Mouse (Mus musculus) adrenal gland, postnatal 4 days (tissue): Measurements from ENCODE around the gene Syt16. TPM values are rescaled to one million over a fixed set of nuclear protein-coding genes. Genes with fewer than 3 reads are reported as not detected.

Source experiments
- DNase-seq, 2 experiments: peaks; one replicate each; pipeline ENCODE4 v3.0.0; 2021 to 2022; ENCODE audit warnings: low spot score in 2 of 2, mixed read lengths in 2 of 2
- total RNA-seq, 2 experiments: library from RNA; stranded (reverse); gene quantifications; 2 replicates each; pipeline ENCODE4 v1.2.3; 2021

The Syt16 gene
- total RNA-seq, 2 experiments from 2014 or later: 2.0 to 3.0 TPM

DNA sequence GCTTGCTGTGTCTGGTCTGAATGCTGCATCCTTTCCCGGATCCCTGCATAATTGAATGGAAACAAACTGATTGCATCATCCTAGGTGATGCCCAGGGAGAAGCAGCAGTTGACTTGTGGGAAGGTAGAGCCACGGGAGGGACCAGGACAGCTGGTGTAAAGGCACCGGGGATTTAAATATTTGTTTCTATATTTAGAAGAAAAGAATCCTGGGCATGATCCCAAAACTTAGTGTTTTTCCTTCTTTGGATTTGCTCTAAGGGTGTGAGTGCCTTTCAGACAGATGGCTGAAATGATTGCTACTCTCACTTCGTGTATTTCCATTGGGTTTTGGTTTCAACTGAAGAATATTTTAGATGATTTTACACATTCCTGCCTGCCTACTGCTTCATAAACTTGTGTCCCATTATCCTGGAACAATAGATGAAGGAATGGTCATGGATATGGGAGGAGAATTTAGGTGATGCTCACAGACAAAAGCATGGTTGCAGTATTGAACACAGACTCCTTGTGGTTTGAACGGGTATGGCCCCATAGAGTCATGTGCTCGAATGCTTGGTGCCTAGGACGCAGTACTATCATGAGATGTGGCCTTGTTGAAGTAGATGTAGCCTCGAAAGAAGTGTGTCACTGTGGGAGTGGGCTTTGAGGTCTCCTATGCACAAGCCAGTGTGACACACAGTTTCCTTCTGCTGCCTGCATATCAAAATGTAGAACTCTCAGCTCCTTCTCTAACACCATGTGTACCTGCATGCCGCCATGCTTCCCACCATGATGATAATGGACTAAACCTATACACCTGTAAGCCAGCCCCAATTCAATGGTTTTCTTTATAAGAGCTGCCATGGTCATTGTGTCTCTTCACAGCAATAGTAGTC, 306.2 kb downstream of the Syt16 start:
- no peak for DNase-seq

DNA sequence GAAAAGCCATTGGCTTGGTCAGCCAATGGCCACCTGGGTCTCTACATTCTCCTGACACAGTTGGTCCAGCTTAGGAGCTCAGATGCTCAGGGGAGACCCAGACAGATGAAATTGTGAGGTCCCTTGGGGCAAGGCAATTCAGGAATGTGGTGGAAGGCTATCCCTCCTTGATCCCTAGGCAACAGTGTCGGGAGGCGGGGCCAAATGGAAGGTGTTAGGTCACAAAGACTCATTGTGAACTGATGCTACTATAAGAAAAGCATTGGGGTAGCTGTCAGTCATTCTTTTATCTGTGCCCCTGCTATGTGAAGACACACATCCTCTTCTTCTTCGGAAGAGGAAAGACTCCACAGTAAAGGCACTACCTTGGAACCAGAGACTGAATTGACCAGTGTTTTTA, 315.1 kb downstream of the Syt16 start:
- DNase-seq: no peak

DNA sequence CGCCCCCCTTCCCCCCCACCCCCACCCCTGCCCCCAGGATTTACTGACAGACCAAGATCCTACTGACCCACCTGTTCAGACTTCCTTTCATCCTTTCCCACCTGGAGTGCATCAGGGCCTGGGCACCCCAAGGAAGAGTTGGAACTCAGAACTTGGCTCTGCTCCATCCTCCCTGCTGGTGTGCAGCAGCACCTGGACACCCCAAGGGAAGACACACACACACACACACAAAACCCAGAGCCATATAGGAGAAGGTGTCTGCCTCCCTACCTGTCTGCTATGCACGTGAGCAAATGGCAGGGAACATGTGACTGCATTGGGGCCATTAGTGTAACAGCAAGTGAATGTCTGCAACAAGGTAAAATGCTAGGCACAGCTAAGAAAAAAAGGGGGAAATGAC, 317.8 kb downstream of the Syt16 start:
- DNase-seq: no peak

DNA sequence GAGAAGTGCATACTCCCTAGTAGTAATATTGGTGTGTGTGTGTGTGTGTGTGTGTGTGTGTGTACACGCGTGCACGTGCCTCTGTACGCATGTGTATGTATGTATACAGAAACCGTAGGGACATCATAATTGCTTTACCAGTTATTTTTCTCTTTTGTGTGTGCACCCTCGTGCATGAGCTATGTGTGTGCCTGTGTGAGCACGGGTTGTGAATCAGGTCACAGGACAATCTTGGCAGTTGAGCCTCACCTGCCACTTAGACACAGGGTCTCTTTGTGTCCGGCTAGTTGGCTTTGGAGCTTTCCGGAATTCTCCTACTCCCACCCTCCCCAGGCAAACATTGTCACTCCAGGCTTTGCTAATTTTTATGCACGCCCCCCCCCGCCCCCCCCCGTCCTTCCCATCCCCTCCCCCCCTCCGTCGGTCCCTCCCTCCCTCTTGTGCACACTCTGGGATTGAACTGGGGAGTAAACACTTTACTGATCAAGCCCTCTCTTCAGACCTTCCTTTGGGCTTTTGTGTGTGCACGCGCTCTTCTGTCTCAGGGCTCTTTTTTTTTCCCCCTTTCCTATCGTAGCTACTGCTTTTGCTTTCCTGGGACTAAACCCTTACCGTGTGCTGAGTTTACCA, 319.0 kb downstream of the Syt16 start, which contains the start of gene Gm11042:
Gene Gm11042 (minus strand): TSS at position 51 of the 630 bp plus-strand sequence.
- no peak for DNase-seq

DNA sequence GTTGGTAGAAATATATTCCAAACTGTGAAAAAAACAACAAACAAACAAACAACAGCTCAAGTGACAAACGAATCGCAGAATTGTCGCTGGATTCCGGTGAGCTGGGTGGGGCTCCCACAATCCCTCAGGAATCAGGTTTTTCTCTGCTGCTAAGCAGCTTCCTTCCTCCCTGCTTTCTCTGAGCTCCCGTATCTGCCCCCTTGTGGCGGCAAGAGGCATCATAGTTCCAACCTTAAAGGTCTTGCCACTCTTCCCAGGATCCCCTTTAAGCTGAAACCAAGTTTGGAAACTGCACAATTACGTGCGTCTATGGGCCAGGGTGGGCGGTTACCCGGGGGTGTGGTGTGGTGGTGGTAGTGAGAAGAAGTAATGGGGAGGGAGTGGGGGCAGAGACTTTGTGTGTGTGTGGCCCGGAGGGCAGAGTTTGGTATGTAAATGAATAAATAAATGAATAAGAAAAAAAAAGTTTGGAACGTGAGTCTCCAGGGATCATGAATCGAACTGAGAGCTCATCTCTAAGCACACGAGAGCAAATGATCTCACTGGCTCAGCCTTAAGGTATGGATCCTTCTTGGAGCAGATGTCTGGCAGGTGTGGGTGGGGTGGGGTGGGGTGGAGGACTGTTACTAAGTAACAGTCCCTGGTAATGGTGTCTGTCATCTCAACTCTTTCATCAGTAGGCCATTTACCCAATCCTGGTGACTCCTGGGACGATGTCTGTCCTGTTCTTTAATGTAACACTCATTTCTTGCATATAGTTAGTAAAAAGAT, 319.7 kb downstream of the Syt16 start:
- DNase-seq: peak; percentile 7 to 37

DNA sequence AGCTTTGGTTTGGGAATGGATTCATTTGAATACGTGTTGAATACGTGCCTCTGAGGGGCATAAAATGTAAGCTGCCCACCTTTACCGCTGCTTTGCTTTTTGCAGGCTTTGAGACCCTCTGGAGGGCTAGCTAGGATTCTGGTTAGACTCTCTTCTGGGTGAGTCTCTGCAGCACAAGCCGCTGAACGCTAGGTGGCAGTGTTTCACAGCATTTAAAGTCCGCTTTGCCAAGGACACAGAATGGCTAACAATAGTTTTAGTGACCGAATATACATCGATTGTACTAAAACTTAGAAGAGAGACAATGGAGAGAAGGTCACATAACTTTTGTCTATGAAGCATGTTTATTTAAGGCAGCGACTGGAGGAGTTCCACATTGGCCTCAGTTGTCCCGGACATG, 322.9 kb downstream of the Syt16 start:
- DNase-seq: peak in 1 of 2 experiments; percentile 26

DNA sequence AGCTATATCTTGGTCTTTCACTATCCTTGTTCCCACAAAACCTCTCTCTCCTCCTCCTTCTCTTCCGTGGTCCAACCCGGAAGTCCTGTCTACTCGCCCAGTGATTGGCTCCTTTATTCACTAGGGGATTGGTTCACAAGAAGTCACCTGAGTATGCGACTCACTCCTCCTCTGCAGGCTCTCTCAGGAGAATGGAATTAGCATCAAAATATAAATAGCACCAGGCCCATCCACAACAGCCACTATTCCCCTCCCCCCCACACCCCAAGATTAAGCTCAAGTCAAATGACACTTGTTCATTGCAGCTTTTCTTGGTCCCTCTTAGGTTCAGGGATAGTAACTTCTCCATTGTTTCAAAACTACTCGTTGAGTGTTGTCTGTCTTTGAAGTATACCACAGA, 324.5 kb downstream of the Syt16 start:
- DNase-seq: no peak

Other genes starting within 250 kb of the Syt16 start
- 10 to 100 TPM; 74.4 to 77.5 TPM for gene Hif1a, start 96.3 kb upstream of the Syt16 start, total RNA-seq
- 1 to 10 TPM; 4.9 to 8.1 TPM for gene Gm49321, start 60.0 kb upstream of the Syt16 start, total RNA-seq
- gene Snapc1, start 33.2 kb upstream of the Syt16 start, total RNA-seq: 10 to 100 TPM; 17.0 to 18.8 TPM